Mouse (Mus musculus): ENCODE measurements around the gene Lrrc43. TPM values are rescaled to one million over a fixed set of nuclear protein-coding genes. Genes with fewer than 3 reads are reported as not detected.
A peak's percentile ranks its signal among the peaks of the same experiment; 100 is the strongest.

The Lrrc43 gene
- total RNA-seq, 4 experiments from 2014 or later, result not detected

- DNase-seq (ENCODE audit: low spot score), result no peak
These were observed 25.8 kb downstream of the Lrrc43 start for GRCm38 (mm10) chr5:123514871-123515270.

- DNase-seq (ENCODE audit: low spot score), result no peak
These were observed 31.6 kb downstream of the Lrrc43 start for GRCm38 (mm10) chr5:123520666-123521065.

- DNase-seq (ENCODE audit: low spot score), result no peak
These were observed 32.5 kb downstream of the Lrrc43 start for GRCm38 (mm10) chr5:123521621-123522020.

- DNase-seq (ENCODE audit: low spot score), result no peak
These were observed 33.1 kb downstream of the Lrrc43 start for GRCm38 (mm10) chr5:123522166-123522565.

GRCm38 (mm10) chr5:123523692-123524392 lies 34.7 kb downstream of the Lrrc43 start, which contains the start of gene Diablo:
TSS of gene Diablo (minus strand) at chr5:123524176.
- peak; percentile 98 for DNase-seq (ENCODE audit: low spot score)

GRCm38 (mm10) chr5:123524393-123524750 lies 35.3 kb downstream of the Lrrc43 start:
- DNase-seq (ENCODE audit: low spot score), result no peak

GRCm38 (mm10) chr5:123525281-123525680 lies 36.2 kb downstream of the Lrrc43 start, which contains the start of gene Gm49027:
TSS of gene Gm49027 (minus strand) at chr5:123525488.
- no peak for DNase-seq (ENCODE audit: low spot score)

- DNase-seq (ENCODE audit: low spot score), result no peak
These were observed 36.9 kb downstream of the Lrrc43 start for GRCm38 (mm10) chr5:123525916-123526495.

GRCm38 (mm10) chr5:123528641-123529040 lies 39.5 kb downstream of the Lrrc43 start:
- no peak for DNase-seq (ENCODE audit: low spot score)

GRCm38 (mm10) chr5:123530056-123530455 lies 41.0 kb downstream of the Lrrc43 start:
- DNase-seq (ENCODE audit: low spot score), result no peak

GRCm38 (mm10) chr5:123533801-123534200 lies 44.7 kb downstream of the Lrrc43 start:
- no peak for DNase-seq (ENCODE audit: low spot score)

GRCm38 (mm10) chr5:123555693-123556092 lies 66.6 kb downstream of the Lrrc43 start:
- no peak for DNase-seq (ENCODE audit: low spot score)

GRCm38 (mm10) chr5:123556451-123556850 lies 67.3 kb downstream of the Lrrc43 start:
- DNase-seq (ENCODE audit: low spot score), result peak; percentile 44

Small RNA genes lying within 50 kb of the gene (microRNA-seq; reads per million reads assigned to microRNA genes)
- gene Mir7647, result 2.2 reads per million

Other genes with a start within 250 kb of the Lrrc43 start
- gene Wdr66, start 237.2 kb upstream of the Lrrc43 start, total RNA-seq (2022), result under 1 TPM; 0.65 to 0.82 (median 0.73) TPM
- 10 to 100 TPM in 1 of 4 experiments, 1 to 10 TPM in 3; 8.7 to 12.5 (median 9.4) TPM for gene Bcl7a, start 145.5 kb upstream of the Lrrc43 start, total RNA-seq (2022)
- 10 to 100 TPM; 23.4 to 30.6 (median 27.3) TPM for gene Mlxip, start 94.5 kb upstream of the Lrrc43 start, total RNA-seq (2022)
- not detected for gene Il31, start 184 bp downstream of the Lrrc43 start, total RNA-seq (2022)
- gene B3gnt4, start 21.2 kb downstream of the Lrrc43 start, total RNA-seq (2022), result not detected
- 10 to 100 TPM; 68.8 to 72.1 (median 70.7) TPM for gene Diablo, start 34.9 kb downstream of the Lrrc43 start, total RNA-seq (2022)
- gene Gm49027, start 36.2 kb downstream of the Lrrc43 start, total RNA-seq (2022), result under 1 TPM in 2 of 4 experiments, not detected in 2; 0.19 to 0.35 TPM
- gene Vps33a, start 83.7 kb downstream of the Lrrc43 start, total RNA-seq (2022), result 10 to 100 TPM; 25.5 to 37.2 (median 28.6) TPM
- gene Clip1, start 195.3 kb downstream of the Lrrc43 start, total RNA-seq (2022), result 100 to 1,000 TPM; 213 to 261 (median 228) TPM
- gene Zcchc8, start 231.8 kb downstream of the Lrrc43 start, total RNA-seq (2022), result 10 to 100 TPM; 18.3 to 22.5 (median 20.3) TPM

All from heart, adult 8-10 months (tissue).